In the genomic region with DNA sequence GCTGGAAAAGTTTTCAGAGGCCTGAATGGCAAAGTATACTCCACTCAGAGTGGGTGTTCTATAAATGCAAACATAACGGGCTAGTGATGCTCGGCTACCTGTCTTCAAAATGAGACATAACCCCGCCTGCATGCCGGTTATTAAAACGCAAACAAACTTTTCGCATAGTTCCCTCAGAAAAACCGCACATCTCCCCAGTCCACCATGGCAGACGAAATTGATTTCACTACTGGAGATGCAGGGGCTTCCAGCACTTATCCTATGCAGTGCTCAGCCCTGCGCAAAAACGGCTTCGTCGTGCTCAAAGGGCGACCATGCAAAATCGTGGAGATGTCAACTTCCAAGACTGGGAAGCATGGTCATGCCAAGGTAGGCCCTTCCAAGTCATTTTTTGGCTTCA, we compare ENCODE assay signal across 7 mouse cellular contexts. TPM values are rescaled to one million over a fixed set of nuclear protein-coding genes. Genes with fewer than 3 reads are reported as not detected.
DNase-seq lines count a peak whose midpoint lies in the region; ATAC-seq lines count a peak whose summit lies in the region.

No protein-coding gene starts in this region.

- H3K4me3 ChIP-seq in megakaryocyte, embryonic 14.5 days (replicated peaks), result peak overlapping the region; percentile 95
- peak overlapping the region; percentile 76 for H3K4me3 ChIP-seq in forebrain, embryonic 11.5 days (ENCODE audit: low read depth, low read length)
- H3K4me3 ChIP-seq in limb, embryonic 15.5 days, result peak overlapping the region; percentile 79
- H3K4me3 ChIP-seq in stomach, embryonic 16.5 days (replicated peaks; ENCODE audit: low read length), result peak overlapping the region; percentile 77

- WGBS in forebrain, embryonic 11.5 days, result 19% methylated on average over 14 of the region's 14 CpGs
- WGBS in limb, embryonic 15.5 days, result 15% methylated on average over 14 of the region's 14 CpGs
- 19% methylated on average over 14 of the region's 14 CpGs for WGBS in stomach, embryonic 16.5 days

- peaks cover 10% of the 10 kb centered on the region for H3K36me3 ChIP-seq in megakaryocyte, embryonic 14.5 days (replicated peaks; ENCODE audit: low read length)
- no peaks in the 10 kb centered on the region for H3K36me3 ChIP-seq in forebrain, embryonic 11.5 days (ENCODE audit: control insufficient read depth, insufficient read depth, low read length)
- no peaks in the 10 kb centered on the region for H3K36me3 ChIP-seq in limb, embryonic 15.5 days
- no peaks in the 10 kb centered on the region for H3K36me3 ChIP-seq in stomach, embryonic 16.5 days (ENCODE audit: control insufficient read depth, insufficient read depth, low read length)

- no peaks in the 10 kb centered on the region for H3K9me3 ChIP-seq in megakaryocyte, embryonic 14.5 days
- H3K9me3 ChIP-seq in forebrain, embryonic 11.5 days (ENCODE audit: control insufficient read depth, low read length), result no peaks in the 10 kb centered on the region
- H3K9me3 ChIP-seq in limb, embryonic 15.5 days, result no peaks in the 10 kb centered on the region
- no peaks in the 10 kb centered on the region for H3K9me3 ChIP-seq in stomach, embryonic 16.5 days (replicated peaks; ENCODE audit: control insufficient read depth, low read length)

- H3K4me2 ChIP-seq in forebrain, embryonic 11.5 days (ENCODE audit: low read depth, low read length, severe bottlenecking), result peak overlapping the region; percentile 96
- H3K4me2 ChIP-seq in limb, embryonic 15.5 days, result peak overlapping the region; percentile 99
- H3K4me2 ChIP-seq in stomach, embryonic 16.5 days (ENCODE audit: low read depth, low read length), result peak overlapping the region; percentile 99

- peaks cover 35% of the 10 kb centered on the region for H3K4me1 ChIP-seq in megakaryocyte, embryonic 14.5 days
- no peaks in the 10 kb centered on the region for H3K4me1 ChIP-seq in forebrain, embryonic 11.5 days (replicated peaks; ENCODE audit: control insufficient read depth, insufficient read depth, low read length)
- H3K4me1 ChIP-seq in limb, embryonic 15.5 days, result peaks cover 10% of the 10 kb centered on the region
- H3K4me1 ChIP-seq in stomach, embryonic 16.5 days (ENCODE audit: control insufficient read depth, insufficient read depth, low read length), result peaks cover 8% of the 10 kb centered on the region; the same call in 1 of the 2 replicates

- no peak overlapping the region for H3K27ac ChIP-seq in forebrain, embryonic 11.5 days (ENCODE audit: low read depth, low read length)
- no peak overlapping the region for H3K27ac ChIP-seq in limb, embryonic 15.5 days
- no peak overlapping the region for H3K27ac ChIP-seq in stomach, embryonic 16.5 days (ENCODE audit: low read length)

- H3K9ac ChIP-seq in forebrain, embryonic 11.5 days (ENCODE audit: low read length), result peak overlapping the region; percentile 73
- peak overlapping the region; percentile 87 for H3K9ac ChIP-seq in limb, embryonic 15.5 days
- H3K9ac ChIP-seq in stomach, embryonic 16.5 days (ENCODE audit: low read length), result peak overlapping the region; percentile 76

- no peak for ATAC-seq in megakaryocyte, adult 5-6 weeks (ENCODE audit: poor library complexity, severe bottlenecking)
- ATAC-seq in forebrain, embryonic 11.5 days (replicated peaks; ENCODE audit: low FRiP score), result no peak
- no peak for ATAC-seq in limb, embryonic 15.5 days (ENCODE audit: insufficient number of reproducible peaks, low FRiP score, low TSS enrichment, low read depth)
- ATAC-seq in stomach, embryonic 16.5 days (ENCODE audit: insufficient read depth, low FRiP score), result no peak

- peaks cover 3% of the 10 kb centered on the region for H3K27me3 ChIP-seq in megakaryocyte, embryonic 14.5 days (replicated peaks)
- H3K27me3 ChIP-seq in forebrain, embryonic 11.5 days (ENCODE audit: control insufficient read depth, insufficient read depth, low read length), result peaks cover 2% of the 10 kb centered on the region; the same call in 1 of the 2 replicates
- no peaks in the 10 kb centered on the region for H3K27me3 ChIP-seq in limb, embryonic 15.5 days
- H3K27me3 ChIP-seq in stomach, embryonic 16.5 days (ENCODE audit: control insufficient read depth, insufficient read depth, low read length), result no peaks in the 10 kb centered on the region

- DNase-seq in forebrain, embryonic 11.5 days (ENCODE audit: low spot score), result no peak
- DNase-seq in left cerebral cortex, adult 18-20 months (ENCODE audit: low spot score in 2 of 2), result no peak
- no peak for DNase-seq in thymus, postnatal 14 days

RNA-seq across cellular contexts. Expression of gene Eif5a2, which starts 0.8 kb away (rescaled TPM):
- polyA plus RNA-seq in megakaryocyte, embryonic 14.5 days (2012; ENCODE audit: insufficient read depth, low replicate concordance), result 1.2 TPM in 1 of 2 replicates, not detected in the other
- 5.8 and 6.2 TPM in 2 replicates for total RNA-seq in megakaryocyte, adult 5-6 weeks (2015)
- 3.5 and 3.9 TPM in 2 replicates for total RNA-seq in megakaryocyte, adult 5-6 weeks (2017)
- polyA plus RNA-seq in forebrain, embryonic 11.5 days (2014; fragmentation: Nextera tagmentation; extraction: Ambion mirVana), result 17.3 and 17.7 TPM in 2 replicates
- polyA plus RNA-seq in limb, embryonic 15.5 days (2015; fragmentation: Nextera tagmentation; extraction: Ambion mirVana), result 6.3 and 7.2 TPM in 2 replicates
- polyA plus RNA-seq in stomach, embryonic 16.5 days (2015; fragmentation: Nextera tagmentation; extraction: Ambion mirVana), result 4.3 and 5.3 TPM in 2 replicates
- 10 to 100 TPM; 39.4 to 43.3 TPM for total RNA-seq in left cerebral cortex, adult 18-20 months (2021)

RNA-seq across cellular contexts. Expression of gene Rpl22l1, which starts 23.4 kb away (rescaled TPM):
- 11.5 TPM in 1 of 2 replicates, not detected in the other for polyA plus RNA-seq in megakaryocyte, embryonic 14.5 days (2012; ENCODE audit: insufficient read depth, low replicate concordance)
- total RNA-seq in megakaryocyte, adult 5-6 weeks (2015), result 464 and 466 TPM in 2 replicates
- total RNA-seq in megakaryocyte, adult 5-6 weeks (2017), result 66.5 and 72.5 TPM in 2 replicates
- 299 and 379 TPM in 2 replicates for polyA plus RNA-seq in forebrain, embryonic 11.5 days (2014; fragmentation: Nextera tagmentation; extraction: Ambion mirVana)
- 281 and 407 TPM in 2 replicates for polyA plus RNA-seq in limb, embryonic 15.5 days (2015; fragmentation: Nextera tagmentation; extraction: Ambion mirVana)
- 325 and 430 TPM in 2 replicates for polyA plus RNA-seq in stomach, embryonic 16.5 days (2015; fragmentation: Nextera tagmentation; extraction: Ambion mirVana)
- total RNA-seq in left cerebral cortex, adult 18-20 months (2021), result 100 to 1,000 TPM; 239 to 254 TPM

Comparison
In these comparisons a context has a peak if more than half of its experiments do, and no peak if none do; other contexts are left out.
1. RNA of gene Rpl22l1, which starts 23.4 kb away (polyA plus RNA-seq): 325 to 430 TPM in stomach, embryonic 16.5 days, 281 to 407 TPM in limb, embryonic 15.5 days and 299 to 379 TPM in forebrain, embryonic 11.5 days; 11.5 TPM in megakaryocyte, embryonic 14.5 days; every median in the first group is over 10 times any median in the second.
2. Peak in every context shown above with its lines, with median percentiles within 50 percentile points of each other: H3K4me3 ChIP-seq, H3K4me2 ChIP-seq and H3K9ac ChIP-seq.